Mouse (Mus musculus) erythroblast, embryonic 14.5 days (primary cell): ENCODE data around the gene Muc20.

Experiments
- GATA1 ChIP-seq: IDR thresholded peaks from 2 replicates; pipeline ENCODE4 v1.6.1; 2012; ENCODE audit warnings: low read length, inconsistent platforms, mixed read lengths
- TAL1 ChIP-seq: IDR thresholded peaks from 3 replicates; pipeline ENCODE4 v1.6.1; 2012; ENCODE audit warnings: low read length, inconsistent platforms, mixed read lengths

DNA sequence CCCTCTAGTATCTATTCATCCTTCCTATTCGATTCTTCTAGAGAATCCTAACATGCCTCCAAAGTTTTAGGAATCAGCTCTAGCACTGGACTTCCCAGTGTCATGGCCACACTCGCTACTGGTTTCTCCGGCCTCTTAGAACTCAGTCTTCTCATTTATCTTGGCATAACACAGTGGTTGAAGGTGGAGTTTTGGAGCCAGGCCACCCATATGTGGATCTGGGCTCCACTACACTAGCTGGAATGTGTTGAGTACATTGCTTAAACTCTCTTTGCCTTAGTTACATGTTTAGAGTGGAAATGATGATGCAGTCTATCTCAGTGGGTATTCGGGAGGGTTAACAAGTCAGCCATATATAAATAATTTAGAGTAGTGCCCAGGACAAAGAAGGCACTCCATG is 20.8 kb upstream of the Muc20 start:
- TF ChIP-seq GATA1 (no peak), TAL1 (no peak)
